Mouse (Mus musculus): ENCODE results near the gene Cadps2. TPM values are rescaled to one million over a fixed set of nuclear protein-coding genes. Genes with fewer than 3 reads are reported as not detected.
A peak's percentile ranks its signal among the peaks of the same experiment; 100 is the strongest.

Gene Cadps2
- polyA plus RNA-seq, 1 experiment from 2014 or later, result 0.23 TPM

GRCm38 (mm10) chr6:23840001-23840400 lies 780 bp upstream of the Cadps2 start:
- Histone ChIP-seq H3K4me2 (peak overlapping the region; percentile 74), H3K9me3 (ENCODE audit: control insufficient read depth, low read length) (no peaks in the 10 kb centered on the region), H3K36me3 (ENCODE audit: control insufficient read depth, insufficient read depth, low read length) (no peaks in the 10 kb centered on the region), H3K9ac (ENCODE audit: low read depth, low read length) (no peak overlapping the region), H3K4me1 (replicated peaks; ENCODE audit: control insufficient read depth, insufficient read depth, low read length) (no peaks in the 10 kb centered on the region), H3K27ac (ENCODE audit: low read depth, low read length) (no peak overlapping the region), H3K4me3 (ENCODE audit: low read depth, low read length) (peak overlapping the region; percentile 59), H3K27me3 (replicated peaks; ENCODE audit: control insufficient read depth, insufficient read depth, low read length) (peaks cover 28% of the 10 kb centered on the region)
- WGBS, result 3% methylated on average over 15 of the region's 15 CpGs
- no peak for DNase-seq (ENCODE audit: low spot score)
- no peak for ATAC-seq (replicated peaks; ENCODE audit: low FRiP score)

- Histone ChIP-seq H3K9ac (ENCODE audit: low read depth, low read length) (no peak overlapping the region), H3K4me2 (peak overlapping the region; percentile 74), H3K4me1 (replicated peaks; ENCODE audit: control insufficient read depth, insufficient read depth, low read length) (no peaks in the 10 kb centered on the region), H3K4me3 (ENCODE audit: low read depth, low read length) (peak overlapping the region; percentile 59), H3K36me3 (ENCODE audit: control insufficient read depth, insufficient read depth, low read length) (no peaks in the 10 kb centered on the region), H3K9me3 (ENCODE audit: control insufficient read depth, low read length) (no peaks in the 10 kb centered on the region), H3K27ac (ENCODE audit: low read depth, low read length) (no peak overlapping the region), H3K27me3 (replicated peaks; ENCODE audit: control insufficient read depth, insufficient read depth, low read length) (peaks cover 28% of the 10 kb centered on the region)
- ATAC-seq (replicated peaks; ENCODE audit: low FRiP score), result 0 out of 2 replicates have a peak, but pooled peaks have one; percentile 15
- no peak for DNase-seq (ENCODE audit: low spot score)
- 4% methylated on average over 35 of the region's 35 CpGs for WGBS
These were observed 716 bp downstream of the Cadps2 start for GRCm38 (mm10) chr6:23838401-23839008.

- no peaks in the 10 kb centered on the region for H3K9me3 ChIP-seq (ENCODE audit: control insufficient read depth, low read length)
- no peak overlapping the region for H3K9ac ChIP-seq (ENCODE audit: low read depth, low read length)
- no peak overlapping the region for H3K27ac ChIP-seq (ENCODE audit: low read depth, low read length)
- no peak overlapping the region for H3K4me2 ChIP-seq
- H3K27me3 ChIP-seq (replicated peaks; ENCODE audit: control insufficient read depth, insufficient read depth, low read length), result peaks cover 28% of the 10 kb centered on the region
- DNase-seq (ENCODE audit: low spot score) (no peak), ATAC-seq (replicated peaks; ENCODE audit: low FRiP score) (no peak)
- no peaks in the 10 kb centered on the region for H3K36me3 ChIP-seq (ENCODE audit: control insufficient read depth, insufficient read depth, low read length)
- H3K4me1 ChIP-seq (replicated peaks; ENCODE audit: control insufficient read depth, insufficient read depth, low read length), result no peaks in the 10 kb centered on the region
- no peak overlapping the region for H3K4me3 ChIP-seq (ENCODE audit: low read depth, low read length)
- 93% methylated on average over 7 of the region's 7 CpGs for WGBS
These were observed 1.6 kb downstream of the Cadps2 start for GRCm38 (mm10) chr6:23837631-23838030.

DNA sequence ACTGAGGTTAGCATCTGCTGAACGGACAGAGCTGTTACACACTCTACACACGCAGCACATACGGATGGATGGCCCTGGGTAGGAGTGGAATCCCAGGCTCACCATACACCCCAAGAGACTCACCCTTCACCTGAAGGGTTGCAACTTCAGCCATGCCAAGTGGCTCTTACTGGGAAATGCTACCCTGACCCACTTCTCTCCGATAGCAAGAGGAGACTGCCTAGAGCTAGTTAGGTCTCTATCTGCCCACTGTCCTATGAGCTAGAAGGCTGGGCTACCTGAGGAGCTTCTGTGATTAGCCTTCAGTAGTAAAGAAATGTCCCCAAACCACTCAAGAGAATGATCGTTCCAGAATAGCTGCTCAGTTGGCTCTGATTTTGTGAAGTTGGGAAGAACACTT lies 2.1 kb downstream of the Cadps2 start:
- ATAC-seq (replicated peaks; ENCODE audit: low FRiP score), result no peak
- Histone ChIP-seq H3K27me3 (replicated peaks; ENCODE audit: control insufficient read depth, insufficient read depth, low read length) (peaks cover 28% of the 10 kb centered on the region), H3K4me2 (no peak overlapping the region), H3K4me1 (replicated peaks; ENCODE audit: control insufficient read depth, insufficient read depth, low read length) (no peaks in the 10 kb centered on the region), H3K9ac (ENCODE audit: low read depth, low read length) (no peak overlapping the region), H3K9me3 (ENCODE audit: control insufficient read depth, low read length) (no peaks in the 10 kb centered on the region), H3K36me3 (ENCODE audit: control insufficient read depth, insufficient read depth, low read length) (no peaks in the 10 kb centered on the region), H3K27ac (ENCODE audit: low read depth, low read length) (no peak overlapping the region), H3K4me3 (ENCODE audit: low read depth, low read length) (no peak overlapping the region)
- WGBS, result 78% methylated on average over 5 of the region's 5 CpGs
- DNase-seq (ENCODE audit: low spot score), result no peak

DNA sequence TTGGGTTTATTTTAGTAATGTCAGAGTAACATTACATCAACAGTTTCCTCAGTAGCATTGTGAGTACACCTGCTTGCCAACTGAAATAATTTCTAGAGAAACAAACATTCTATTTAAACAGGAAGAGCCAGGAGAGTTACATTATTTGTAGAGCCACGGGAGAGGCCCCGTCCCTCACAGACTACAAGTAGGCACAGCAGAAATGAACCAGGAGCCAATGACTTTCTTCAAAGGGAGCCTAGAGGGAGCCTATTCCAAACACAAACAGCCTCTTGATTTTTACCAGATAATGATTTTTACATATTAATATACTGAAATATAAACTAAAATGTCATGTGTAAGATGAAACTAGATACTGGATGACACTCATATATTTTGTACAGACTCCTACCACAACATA lies 2.5 kb downstream of the Cadps2 start:
- no peak for DNase-seq (ENCODE audit: low spot score)

GRCm38 (mm10) chr6:23835552-23835951 lies 3.7 kb downstream of the Cadps2 start:
- no peaks in the 10 kb centered on the region for H3K36me3 ChIP-seq (ENCODE audit: control insufficient read depth, insufficient read depth, low read length)
- H3K4me2 ChIP-seq, result no peak overlapping the region
- no peak overlapping the region for H3K9ac ChIP-seq (ENCODE audit: low read depth, low read length)
- 74% methylated on average over 4 of the region's 4 CpGs for WGBS
- no peak overlapping the region for H3K27ac ChIP-seq (ENCODE audit: low read depth, low read length)
- DNase-seq (ENCODE audit: low spot score) (no peak), ATAC-seq (replicated peaks; ENCODE audit: low FRiP score) (no peak)
- no peaks in the 10 kb centered on the region for H3K9me3 ChIP-seq (ENCODE audit: control insufficient read depth, low read length)
- no peak overlapping the region for H3K4me3 ChIP-seq (ENCODE audit: low read depth, low read length)
- H3K4me1 ChIP-seq (replicated peaks; ENCODE audit: control insufficient read depth, insufficient read depth, low read length), result no peaks in the 10 kb centered on the region
- H3K27me3 ChIP-seq (replicated peaks; ENCODE audit: control insufficient read depth, insufficient read depth, low read length), result peaks cover 28% of the 10 kb centered on the region

More for the DNA sequence above, 2.5 kb downstream of the Cadps2 start:
- Histone ChIP-seq H3K27me3 (replicated peaks; ENCODE audit: control insufficient read depth, insufficient read depth, low read length) (peaks cover 28% of the 10 kb centered on the region), H3K27ac (ENCODE audit: low read depth, low read length) (no peak overlapping the region), H3K4me2 (no peak overlapping the region), H3K9me3 (ENCODE audit: control insufficient read depth, low read length) (no peaks in the 10 kb centered on the region), H3K36me3 (ENCODE audit: control insufficient read depth, insufficient read depth, low read length) (no peaks in the 10 kb centered on the region), H3K9ac (ENCODE audit: low read depth, low read length) (no peak overlapping the region), H3K4me3 (ENCODE audit: low read depth, low read length) (no peak overlapping the region), H3K4me1 (replicated peaks; ENCODE audit: control insufficient read depth, insufficient read depth, low read length) (no peaks in the 10 kb centered on the region)
- no peak for ATAC-seq (replicated peaks; ENCODE audit: low FRiP score)
- 59% methylated on average over 2 of the region's 2 CpGs for WGBS

DNA sequence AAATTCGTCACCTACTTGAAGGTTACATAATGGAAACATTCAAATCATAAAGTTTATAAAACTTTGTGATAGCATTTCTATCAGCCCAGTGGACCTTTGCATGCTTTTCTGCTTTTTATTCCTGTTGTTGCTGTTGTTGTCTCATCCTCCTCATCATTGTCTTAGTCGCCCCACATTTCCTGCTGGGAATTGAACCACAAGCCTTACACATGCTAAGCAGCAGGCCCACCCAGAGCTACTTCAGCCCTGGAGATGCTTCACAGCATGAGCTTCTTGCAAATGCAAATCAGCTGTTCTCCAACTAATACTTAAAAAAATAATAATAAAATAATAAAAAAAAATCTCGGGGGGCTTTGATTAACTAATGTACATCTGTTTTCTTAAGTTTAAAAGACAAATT lies 8.5 kb downstream of the Cadps2 start:
- no peaks in the 10 kb centered on the region for H3K36me3 ChIP-seq (ENCODE audit: control insufficient read depth, insufficient read depth, low read length)
- H3K27ac ChIP-seq (ENCODE audit: low read depth, low read length), result no peak overlapping the region
- no peak overlapping the region for H3K9ac ChIP-seq (ENCODE audit: low read depth, low read length)
- no peaks in the 10 kb centered on the region for H3K27me3 ChIP-seq (replicated peaks; ENCODE audit: control insufficient read depth, insufficient read depth, low read length)
- 55% methylated on average over 3 of the region's 3 CpGs for WGBS
- H3K4me2 ChIP-seq, result no peak overlapping the region
- H3K9me3 ChIP-seq (ENCODE audit: control insufficient read depth, low read length), result no peaks in the 10 kb centered on the region
- H3K4me3 ChIP-seq (ENCODE audit: low read depth, low read length), result no peak overlapping the region
- no peaks in the 10 kb centered on the region for H3K4me1 ChIP-seq (replicated peaks; ENCODE audit: control insufficient read depth, insufficient read depth, low read length)
- DNase-seq (ENCODE audit: low spot score) (no peak), ATAC-seq (replicated peaks; ENCODE audit: low FRiP score) (no peak)

- ATAC-seq (replicated peaks; ENCODE audit: low FRiP score), result no peak
These were observed 9.9 kb downstream of the Cadps2 start for GRCm38 (mm10) chr6:23829338-23829737.

DNA sequence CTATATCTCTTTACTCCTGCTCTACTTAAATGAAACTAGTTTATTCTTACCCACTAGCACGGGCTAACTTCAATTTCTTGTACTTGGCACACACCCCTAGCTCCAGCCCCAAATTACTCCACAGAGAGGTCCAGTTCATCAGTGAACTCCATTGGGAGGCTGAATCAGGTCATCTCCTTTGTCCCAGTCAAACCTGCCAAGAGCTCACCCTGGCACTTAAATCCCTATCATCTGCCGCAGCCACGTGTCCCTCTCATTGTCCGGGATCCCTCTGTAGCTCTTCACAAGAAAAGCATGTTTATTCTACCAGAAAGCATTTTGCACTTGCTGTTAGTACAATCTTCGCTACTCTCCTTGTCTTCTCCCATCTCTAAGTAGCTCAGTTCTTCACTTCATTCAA lies 17.4 kb downstream of the Cadps2 start:
- whole genome bisulfite sequencing, result 82% methylated on average over 5 of the region's 5 CpGs
- H3K9me3 ChIP-seq (ENCODE audit: control insufficient read depth, low read length), result no peaks in the 10 kb centered on the region
- no peak overlapping the region for H3K4me2 ChIP-seq
- DNase-seq (ENCODE audit: low spot score), result no peak
- H3K36me3 ChIP-seq (ENCODE audit: control insufficient read depth, insufficient read depth, low read length), result no peaks in the 10 kb centered on the region
- no peak for ATAC-seq (replicated peaks; ENCODE audit: low FRiP score)
- H3K9ac ChIP-seq (ENCODE audit: low read depth, low read length), result no peak overlapping the region
- H3K4me1 ChIP-seq (replicated peaks; ENCODE audit: control insufficient read depth, insufficient read depth, low read length), result no peaks in the 10 kb centered on the region
- H3K4me3 ChIP-seq (ENCODE audit: low read depth, low read length), result no peak overlapping the region
- no peaks in the 10 kb centered on the region for H3K27me3 ChIP-seq (replicated peaks; ENCODE audit: control insufficient read depth, insufficient read depth, low read length)
- no peak overlapping the region for H3K27ac ChIP-seq (ENCODE audit: low read depth, low read length)

More at GRCm38 (mm10) chr6:23829338-23829737, 9.9 kb downstream of the Cadps2 start:
- Histone ChIP-seq H3K36me3 (ENCODE audit: control insufficient read depth, insufficient read depth, low read length) (no peaks in the 10 kb centered on the region), H3K9ac (ENCODE audit: low read depth, low read length) (no peak overlapping the region), H3K9me3 (ENCODE audit: control insufficient read depth, low read length) (no peaks in the 10 kb centered on the region), H3K27me3 (replicated peaks; ENCODE audit: control insufficient read depth, insufficient read depth, low read length) (no peaks in the 10 kb centered on the region), H3K4me1 (replicated peaks; ENCODE audit: control insufficient read depth, insufficient read depth, low read length) (no peaks in the 10 kb centered on the region), H3K4me2 (no peak overlapping the region), H3K27ac (ENCODE audit: low read depth, low read length) (no peak overlapping the region), H3K4me3 (ENCODE audit: low read depth, low read length) (no peak overlapping the region)
- 79% methylated on average over 2 of the region's 2 CpGs for WGBS
- no peak for DNase-seq (ENCODE audit: low spot score)
